Mouse (Mus musculus) lung, embryonic 16.5 days (tissue): ENCODE measurements around the gene Slc35a1. TPM values are rescaled to one million over a fixed set of nuclear protein-coding genes. Genes with fewer than 3 reads are reported as not detected.

Experiments used
- ATAC-seq: fragments of 200-750 bp; cut with Nextera tagmentation; 2 replicates; pipeline ENCODE4 v1.8.0; 2017; ENCODE audit warnings: low read depth, mild to moderate bottlenecking, moderate library complexity
- H3K27ac ChIP-seq: fragments of 300-500 bp; sonication (generic); 2 replicates; pipeline ENCODE4 v1.5.1; 2014; ENCODE audit warnings: mild to moderate bottlenecking, control low read depth, low read length
- H3K27me3 ChIP-seq: fragments of 300-500 bp; sonication (generic); 2 replicates; pipeline ENCODE4 v1.6.1; 2014; ENCODE audit warnings: low read depth, low read length, mixed read lengths; ENCODE audit not compliant: control insufficient read depth, insufficient read depth
- H3K36me3 ChIP-seq: fragments of 300-500 bp; sonication (generic); 2 replicates; pipeline ENCODE4 v1.6.1; 2014; ENCODE audit warnings: low read length; ENCODE audit not compliant: control insufficient read depth, insufficient read depth
- H3K4me1 ChIP-seq: fragments of 300-500 bp; sonication (generic); replicated peaks from 2 replicates; pipeline ENCODE4 v1.6.1; 2014; ENCODE audit warnings: low read length, mixed read lengths; ENCODE audit not compliant: control insufficient read depth, insufficient read depth
- H3K4me2 ChIP-seq: fragments of 300-500 bp; sonication (generic); 2 replicates; pipeline ENCODE4 v1.6.1; 2014; ENCODE audit warnings: low read depth, low read length, control low read depth
- H3K4me3 ChIP-seq: fragments of 300-500 bp; sonication (generic); 2 replicates; pipeline ENCODE4 v1.5.1; 2014; ENCODE audit warnings: mild to moderate bottlenecking, low read length, control low read depth
- H3K9ac ChIP-seq: fragments of 300-500 bp; sonication (generic); 2 replicates; pipeline ENCODE4 v1.6.1; 2014; ENCODE audit warnings: low read length, control low read depth
- H3K9me3 ChIP-seq: fragments of 300-500 bp; sonication (generic); 2 replicates; pipeline ENCODE4 v1.6.1; 2016; ENCODE audit warnings: low read length; ENCODE audit not compliant: control insufficient read depth
- WGBS: fragments of 180-500 bp; shearing (Covaris S2); extraction: QIAGEN DNeasy Blood & Tissue Kit; methylation state at CpG from one replicate; pipeline ENCODE4 v1.1.7; 2014; 5-methylcytosine and 5-hydroxymethylcytosine counted together
- polyA plus RNA-seq: library from polyadenylated mRNA; unstranded; fragments of >200 nt; fragmentation: Nextera tagmentation; extraction: Ambion mirVana; gene quantifications from 2 replicates; pipeline ENCODE4 v1.2.1, GENCODE M21; 2015

Slc35a1 gene
- polyA plus RNA-seq, 1 experiment from 2014 or later = 55.2 TPM

GRCm38 (mm10) chr4:34715062-34715461 is 27.8 kb upstream of the Slc35a1 start:
- Histone ChIP-seq H3K4me3 (no peak overlapping the region), H3K27ac (no peak overlapping the region), H3K4me1 (no peaks in the 10 kb centered on the region), H3K9ac (no peak overlapping the region), H3K9me3 (peaks cover 5% of the 10 kb centered on the region), H3K27me3 (no peaks in the 10 kb centered on the region), H3K4me2 (no peak overlapping the region), H3K36me3 (no peaks in the 10 kb centered on the region)
- no peak for ATAC-seq
- WGBS = 95% methylated on average over 1 of the region's 1 CpGs

GRCm38 (mm10) chr4:34708127-34708526 is 20.9 kb upstream of the Slc35a1 start:
- H3K27ac ChIP-seq = no peak overlapping the region
- no peaks in the 10 kb centered on the region for H3K36me3 ChIP-seq
- ATAC-seq = no peak
- WGBS = 61% methylated on average over 3 of the region's 3 CpGs
- no peak overlapping the region for H3K9ac ChIP-seq
- H3K9me3 ChIP-seq = no peaks in the 10 kb centered on the region
- no peaks in the 10 kb centered on the region for H3K4me1 ChIP-seq
- no peaks in the 10 kb centered on the region for H3K27me3 ChIP-seq
- no peak overlapping the region for H3K4me2 ChIP-seq
- H3K4me3 ChIP-seq = no peak overlapping the region

- Histone ChIP-seq H3K9me3 (no peaks in the 10 kb centered on the region), H3K4me2 (no peak overlapping the region), H3K9ac (no peak overlapping the region), H3K27ac (no peak overlapping the region), H3K36me3 (no peaks in the 10 kb centered on the region), H3K4me3 (no peak overlapping the region), H3K4me1 (no peaks in the 10 kb centered on the region), H3K27me3 (no peaks in the 10 kb centered on the region)
- WGBS = 68% methylated on average over 3 of the region's 3 CpGs
- ATAC-seq = no peak
These were observed 20.0 kb upstream of the Slc35a1 start for GRCm38 (mm10) chr4:34707248-34707647.

DNA sequence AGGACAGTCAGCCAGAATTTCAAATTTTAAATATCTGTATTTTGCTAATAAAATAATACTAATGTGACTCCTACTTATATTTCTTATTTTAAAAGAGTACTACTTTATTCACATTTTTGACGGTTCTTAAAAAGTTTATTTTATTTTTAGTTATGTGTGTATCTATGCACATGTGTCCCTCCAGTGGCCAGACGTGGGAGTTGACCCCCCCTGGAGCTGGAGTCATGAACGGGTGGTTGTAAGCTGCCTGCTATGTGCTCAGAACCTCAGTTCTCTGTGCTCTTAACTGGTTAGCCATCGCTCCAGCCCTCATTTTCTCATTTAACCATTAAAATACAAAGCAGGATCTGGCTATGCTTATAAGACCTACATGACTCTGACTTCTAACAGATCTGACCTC is 15.8 kb upstream of the Slc35a1 start:
- Histone ChIP-seq H3K4me3 (no peak overlapping the region), H3K4me2 (no peak overlapping the region), H3K9me3 (no peaks in the 10 kb centered on the region), H3K9ac (no peak overlapping the region), H3K27me3 (no peaks in the 10 kb centered on the region), H3K27ac (no peak overlapping the region), H3K36me3 (no peaks in the 10 kb centered on the region), H3K4me1 (no peaks in the 10 kb centered on the region)
- WGBS = 67% methylated on average over 4 of the region's 4 CpGs
- ATAC-seq = no peak

DNA sequence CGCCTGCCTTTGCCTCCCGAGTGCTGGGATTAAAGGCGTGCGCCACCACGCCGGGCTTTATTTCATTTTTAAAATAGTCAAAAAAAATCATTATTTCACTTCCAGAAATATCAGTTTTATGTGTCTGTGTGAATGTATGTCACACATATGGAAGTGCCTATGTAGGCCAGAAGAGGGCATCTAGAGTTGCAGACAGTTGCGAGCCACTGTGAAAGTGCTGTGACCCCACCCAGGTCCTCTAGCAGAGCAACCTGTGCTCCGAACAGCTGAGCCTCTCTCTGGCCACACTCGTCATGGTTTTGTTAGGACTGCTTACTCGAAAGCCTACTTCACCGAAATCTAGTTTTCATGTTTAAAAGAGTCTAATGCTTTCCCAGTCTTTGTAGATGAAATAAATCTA is 15.0 kb upstream of the Slc35a1 start:
- Histone ChIP-seq H3K4me1 (no peaks in the 10 kb centered on the region), H3K27ac (no peak overlapping the region), H3K4me2 (no peak overlapping the region), H3K4me3 (no peak overlapping the region), H3K9me3 (no peaks in the 10 kb centered on the region), H3K27me3 (no peaks in the 10 kb centered on the region), H3K9ac (no peak overlapping the region), H3K36me3 (no peaks in the 10 kb centered on the region)
- no peak for ATAC-seq
- 95% methylated on average over 11 of the region's 11 CpGs for WGBS

GRCm38 (mm10) chr4:34701528-34701927 is 14.3 kb upstream of the Slc35a1 start:
- 48% methylated on average over 5 of the region's 5 CpGs for WGBS
- Histone ChIP-seq H3K36me3 (no peaks in the 10 kb centered on the region), H3K4me1 (no peaks in the 10 kb centered on the region), H3K9ac (no peak overlapping the region), H3K27ac (no peak overlapping the region), H3K27me3 (no peaks in the 10 kb centered on the region), H3K4me2 (no peak overlapping the region), H3K9me3 (no peaks in the 10 kb centered on the region), H3K4me3 (no peak overlapping the region)
- 0 out of 2 replicates have a peak, but pooled peaks have one; percentile 36 for ATAC-seq

- H3K27me3 ChIP-seq = no peaks in the 10 kb centered on the region
- peak overlapping the region; percentile 67; the same call in 1 of the 2 replicates for H3K4me2 ChIP-seq
- H3K9ac ChIP-seq = no peak overlapping the region
- 70% methylated on average over 3 of the region's 3 CpGs for WGBS
- no peak overlapping the region for H3K4me3 ChIP-seq
- no peaks in the 10 kb centered on the region for H3K9me3 ChIP-seq
- H3K27ac ChIP-seq = no peak overlapping the region
- no peak for ATAC-seq
- peaks cover 4% of the 10 kb centered on the region for H3K4me1 ChIP-seq
- H3K36me3 ChIP-seq = peaks cover 2% of the 10 kb centered on the region; the same call in 1 of the 2 replicates
These were observed 783 bp upstream of the Slc35a1 start for GRCm38 (mm10) chr4:34688021-34688420.

DNA sequence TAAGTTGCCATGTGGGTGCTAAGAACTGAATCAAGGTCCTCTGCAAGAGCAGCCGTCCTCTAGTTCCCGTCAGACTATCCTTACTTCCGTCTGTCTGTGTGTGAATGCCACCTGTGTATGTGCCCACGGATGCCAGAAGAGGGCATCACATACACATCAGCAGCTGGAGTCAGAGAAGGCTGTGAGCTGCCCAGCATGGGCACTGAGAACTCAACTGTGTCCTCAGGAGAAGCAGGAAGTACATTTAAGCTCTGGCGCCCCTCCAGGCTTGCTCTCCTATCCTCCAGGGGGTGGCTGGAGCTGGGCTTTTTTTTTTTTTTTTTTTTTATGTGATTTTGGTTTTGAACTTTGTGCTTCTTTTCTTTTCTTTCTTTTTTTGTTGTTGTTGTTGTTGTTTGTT is 6.7 kb downstream of the Slc35a1 start:
- H3K4me1 ChIP-seq = no peaks in the 10 kb centered on the region
- peaks cover 12% of the 10 kb centered on the region; the same call in 1 of the 2 replicates for H3K36me3 ChIP-seq
- ATAC-seq = no peak
- no peak overlapping the region for H3K4me3 ChIP-seq
- H3K27me3 ChIP-seq = no peaks in the 10 kb centered on the region
- no peak overlapping the region for H3K27ac ChIP-seq
- WGBS = 81% methylated on average over 5 of the region's 5 CpGs
- no peak overlapping the region for H3K4me2 ChIP-seq
- no peaks in the 10 kb centered on the region for H3K9me3 ChIP-seq
- no peak overlapping the region for H3K9ac ChIP-seq

DNA sequence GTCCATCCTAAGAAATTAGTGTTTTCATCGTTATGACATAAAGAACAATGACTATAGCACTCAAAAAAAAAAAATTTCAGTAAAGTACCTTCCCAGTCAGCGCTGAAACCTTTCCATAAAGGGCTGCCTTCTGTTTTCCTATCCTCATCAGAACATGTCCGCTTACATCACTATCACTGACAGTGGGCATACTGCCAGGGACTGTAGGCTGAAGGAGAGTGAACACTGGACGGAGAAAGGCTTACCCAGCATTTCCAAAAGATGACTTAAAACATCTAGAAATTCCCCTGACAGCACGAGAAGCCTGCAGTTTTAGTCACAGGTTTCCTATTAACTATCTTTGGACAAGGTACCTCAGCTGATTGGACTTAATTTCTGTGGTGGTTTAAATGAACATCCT is 13.5 kb downstream of the Slc35a1 start:
- 0 out of 2 replicates have a peak, but pooled peaks have one; percentile 43 for ATAC-seq

DNA sequence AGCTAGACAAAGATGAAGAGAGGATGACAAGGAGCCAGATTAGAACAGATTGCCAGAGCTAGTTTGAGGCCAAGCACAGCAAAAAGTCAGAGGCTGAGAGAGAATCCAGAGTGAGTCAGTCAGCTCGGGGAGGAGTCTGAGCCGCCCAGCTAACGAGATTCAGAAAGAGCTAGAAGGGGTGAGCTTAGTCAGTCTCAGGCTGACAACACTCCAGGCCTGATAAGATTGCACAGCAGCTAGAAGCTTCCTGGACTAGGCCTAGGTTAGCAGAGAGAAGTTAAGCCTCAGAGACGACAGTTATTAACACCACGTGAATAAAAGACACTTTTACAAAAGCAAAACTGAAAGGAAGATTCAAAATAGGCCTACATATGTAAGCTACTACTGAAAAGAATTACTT is 19.3 kb downstream of the Slc35a1 start:
- 82% methylated on average over 5 of the region's 5 CpGs for WGBS
- H3K4me3 ChIP-seq = no peak overlapping the region
- no peak overlapping the region for H3K27ac ChIP-seq
- H3K9me3 ChIP-seq = no peaks in the 10 kb centered on the region
- no peaks in the 10 kb centered on the region for H3K4me1 ChIP-seq
- peaks cover 31% of the 10 kb centered on the region for H3K36me3 ChIP-seq
- H3K27me3 ChIP-seq = no peaks in the 10 kb centered on the region
- H3K4me2 ChIP-seq = no peak overlapping the region
- no peak for ATAC-seq
- H3K9ac ChIP-seq = no peak overlapping the region

More for the DNA sequence above, 13.5 kb downstream of the Slc35a1 start:
- no peak overlapping the region for H3K9ac ChIP-seq
- no peak overlapping the region for H3K4me2 ChIP-seq
- no peaks in the 10 kb centered on the region for H3K27me3 ChIP-seq
- H3K4me3 ChIP-seq = no peak overlapping the region
- 69% methylated on average over 5 of the region's 5 CpGs for WGBS
- no peaks in the 10 kb centered on the region for H3K9me3 ChIP-seq
- H3K27ac ChIP-seq = no peak overlapping the region
- H3K36me3 ChIP-seq = peaks cover 10% of the 10 kb centered on the region
- H3K4me1 ChIP-seq = no peaks in the 10 kb centered on the region
